Mouse (Mus musculus): ENCODE results near the gene Dnaja4. TPM values are rescaled to one million over a fixed set of nuclear protein-coding genes. Genes with fewer than 3 reads are reported as not detected.
"Not testable (repeated sequence)": the region's sequence is repeated elsewhere in the genome, so short reads cannot be mapped to it uniquely, and the experiment has no call there.

Dnaja4 gene
- polyA plus RNA-seq, 1 experiment from 2014 or later = 10.2 TPM

DNA sequence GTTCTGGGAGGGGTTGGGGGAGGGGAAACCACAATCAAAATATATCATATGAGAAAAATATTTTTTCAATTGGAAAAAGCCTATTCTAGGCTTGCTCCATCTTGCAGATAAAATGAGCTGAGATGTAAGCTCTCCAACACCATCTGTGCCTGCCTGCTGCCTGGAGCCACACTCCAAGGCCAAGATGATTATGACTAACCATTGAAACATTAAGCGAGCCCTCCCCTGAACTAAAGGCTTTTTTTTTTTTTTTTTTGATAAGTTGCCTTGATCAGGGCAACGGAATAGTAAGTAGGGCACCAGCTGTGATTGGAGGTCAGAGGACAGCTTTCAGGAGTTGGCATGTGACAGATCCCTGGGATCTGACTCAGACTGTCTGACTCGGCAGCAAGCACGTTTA, 30.2 kb upstream of the Dnaja4 start:
- H3K4me3 ChIP-seq (replicated peaks; ENCODE audit: low read length) = no peak overlapping the region
- H3K9me3 ChIP-seq (ENCODE audit: control insufficient read depth, low read length) = no peaks in the 10 kb centered on the region
- no peak overlapping the region for H3K9ac ChIP-seq
- H3K4me1 ChIP-seq (replicated peaks; ENCODE audit: control insufficient read depth, insufficient read depth, low read length) = no peaks in the 10 kb centered on the region
- no peak overlapping the region for H3K4me2 ChIP-seq (replicated peaks)
- DNase-seq (ENCODE audit: low spot score) (no peak), ATAC-seq (ENCODE audit: low FRiP score) (no peak)
- WGBS = 52% methylated on average over 4 of the region's 4 CpGs
- no peaks in the 10 kb centered on the region for H3K36me3 ChIP-seq (replicated peaks; ENCODE audit: control insufficient read depth, insufficient read depth)
- H3K27me3 ChIP-seq (ENCODE audit: control insufficient read depth, insufficient read depth, low read length) = no peaks in the 10 kb centered on the region
- no peak overlapping the region for H3K27ac ChIP-seq

DNA sequence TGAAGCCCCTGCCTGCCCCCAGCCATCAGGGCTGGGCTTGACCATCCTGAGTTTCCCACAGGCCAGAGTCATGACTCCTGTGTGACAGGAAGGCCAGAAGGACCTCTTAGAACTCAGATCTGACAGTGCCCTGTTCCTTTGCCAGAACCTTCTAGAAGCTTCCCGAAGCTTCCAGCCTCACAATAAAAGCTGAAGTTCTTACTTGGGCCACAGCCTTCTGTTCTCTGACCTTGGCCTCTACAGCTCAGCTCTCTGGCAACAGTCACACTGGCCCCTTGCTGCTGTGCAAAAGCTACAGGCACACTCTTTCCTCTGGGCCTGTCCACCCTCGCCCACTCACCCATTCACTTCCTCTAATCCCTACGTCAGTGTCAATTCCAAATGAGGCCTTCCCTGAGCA, 26.7 kb upstream of the Dnaja4 start:
- WGBS = 83% methylated on average over 3 of the region's 3 CpGs
- Histone ChIP-seq H3K4me1 (replicated peaks; ENCODE audit: control insufficient read depth, insufficient read depth, low read length) (no peaks in the 10 kb centered on the region), H3K4me3 (replicated peaks; ENCODE audit: low read length) (no peak overlapping the region), H3K36me3 (replicated peaks; ENCODE audit: control insufficient read depth, insufficient read depth) (no peaks in the 10 kb centered on the region), H3K27ac (no peak overlapping the region), H3K9me3 (ENCODE audit: control insufficient read depth, low read length) (no peaks in the 10 kb centered on the region), H3K27me3 (ENCODE audit: control insufficient read depth, insufficient read depth, low read length) (no peaks in the 10 kb centered on the region), H3K9ac (no peak overlapping the region), H3K4me2 (replicated peaks) (no peak overlapping the region)
- DNase-seq (ENCODE audit: low spot score) (no peak), ATAC-seq (ENCODE audit: low FRiP score) (no peak)

DNA sequence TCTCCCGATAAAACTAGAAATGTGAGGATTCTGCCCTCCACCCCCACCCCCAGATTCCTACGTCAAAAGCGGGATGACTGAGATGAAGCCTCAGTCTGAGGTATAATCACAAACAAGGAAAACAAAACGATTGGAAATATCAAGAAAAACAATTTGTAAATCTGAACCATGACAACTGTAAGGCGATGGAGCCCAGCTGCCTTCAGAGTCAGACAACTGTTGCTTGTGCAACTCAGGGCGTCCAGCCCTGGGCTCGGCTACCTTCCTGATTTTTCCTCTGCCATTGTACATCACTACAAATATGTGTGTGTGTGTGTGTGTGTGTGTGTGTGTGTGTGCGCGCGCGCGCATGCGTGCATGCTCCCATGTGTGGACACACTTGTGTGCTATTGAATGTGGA, 24.8 kb upstream of the Dnaja4 start:
- no peak overlapping the region for H3K9ac ChIP-seq
- H3K4me1 ChIP-seq (replicated peaks; ENCODE audit: control insufficient read depth, insufficient read depth, low read length) = no peaks in the 10 kb centered on the region
- ATAC-seq (ENCODE audit: low FRiP score) = no peak
- WGBS = 88% methylated on average over 13 of the region's 13 CpGs
- no peak overlapping the region for H3K4me2 ChIP-seq (replicated peaks)
- no peak for DNase-seq (ENCODE audit: low spot score)
- no peak overlapping the region for H3K4me3 ChIP-seq (replicated peaks; ENCODE audit: low read length)
- no peak overlapping the region for H3K27ac ChIP-seq
- no peaks in the 10 kb centered on the region for H3K36me3 ChIP-seq (replicated peaks; ENCODE audit: control insufficient read depth, insufficient read depth)
- no peaks in the 10 kb centered on the region for H3K9me3 ChIP-seq (ENCODE audit: control insufficient read depth, low read length)
- no peaks in the 10 kb centered on the region for H3K27me3 ChIP-seq (ENCODE audit: control insufficient read depth, insufficient read depth, low read length)

DNA sequence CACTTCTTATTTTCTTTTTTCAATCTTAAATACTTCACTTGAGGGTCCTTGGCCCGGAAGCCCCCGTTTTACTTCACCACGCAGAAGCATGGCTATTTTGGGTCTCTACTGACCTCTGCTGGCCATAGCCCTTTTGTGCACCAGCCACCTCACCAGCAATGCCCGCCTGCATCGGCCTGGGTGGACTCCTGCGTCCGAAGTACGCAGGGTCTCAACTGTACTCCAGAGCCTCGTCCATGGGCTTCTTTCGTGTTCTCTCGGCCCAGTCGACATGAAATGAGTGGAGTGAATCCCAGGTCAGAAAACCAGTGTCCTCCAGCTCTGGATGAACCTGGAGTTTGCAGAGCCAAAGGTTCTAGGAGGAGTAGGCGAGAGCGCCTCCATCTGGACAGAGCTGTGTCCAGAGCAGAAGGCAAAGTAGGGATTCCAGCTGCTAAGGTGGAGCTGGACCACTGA, 22.1 kb upstream of the Dnaja4 start:
- ATAC-seq (ENCODE audit: low FRiP score) (no peak; the same call in 1 of the 2 replicates), DNase-seq (ENCODE audit: low spot score) (peak; percentile 87)
- H3K36me3 ChIP-seq (replicated peaks; ENCODE audit: control insufficient read depth, insufficient read depth) = no peaks in the 10 kb centered on the region
- H3K9ac ChIP-seq = no peak overlapping the region
- H3K4me1 ChIP-seq (replicated peaks; ENCODE audit: control insufficient read depth, insufficient read depth, low read length) = no peaks in the 10 kb centered on the region
- 2% methylated on average over 14 of the region's 14 CpGs for WGBS
- no peaks in the 10 kb centered on the region for H3K9me3 ChIP-seq (ENCODE audit: control insufficient read depth, low read length)
- peak overlapping the region; percentile 56 for H3K4me2 ChIP-seq (replicated peaks)
- H3K4me3 ChIP-seq (replicated peaks; ENCODE audit: low read length) = 0 out of 2 replicates have a peak overlapping the region, but pooled peaks have one; percentile 20
- no peak overlapping the region for H3K27ac ChIP-seq
- no peaks in the 10 kb centered on the region for H3K27me3 ChIP-seq (ENCODE audit: control insufficient read depth, insufficient read depth, low read length)

DNA sequence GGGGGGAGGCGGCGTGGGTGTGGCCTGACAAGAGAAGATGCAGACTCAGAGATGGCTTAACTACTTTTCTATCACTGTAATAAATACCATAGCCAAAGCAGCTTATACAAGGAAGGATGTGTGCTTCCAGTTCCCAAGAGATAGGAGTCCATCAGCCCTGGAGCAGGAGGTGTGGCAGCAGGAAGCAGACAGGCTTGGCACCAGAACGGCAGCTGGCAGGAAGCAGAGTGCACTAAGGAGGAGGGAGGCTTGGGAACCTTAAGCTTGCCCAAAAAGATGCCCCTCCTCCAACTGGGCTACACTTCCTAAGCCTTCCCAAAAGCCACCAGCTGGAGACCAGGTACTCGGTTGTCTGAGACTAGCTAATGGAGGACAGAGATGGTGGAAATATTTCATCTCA, 15.8 kb upstream of the Dnaja4 start:
- Histone ChIP-seq H3K9ac (no peak overlapping the region), H3K4me1 (replicated peaks; ENCODE audit: control insufficient read depth, insufficient read depth, low read length) (no peaks in the 10 kb centered on the region), H3K27ac (no peak overlapping the region), H3K27me3 (ENCODE audit: control insufficient read depth, insufficient read depth, low read length) (no peaks in the 10 kb centered on the region), H3K4me2 (replicated peaks) (no peak overlapping the region), H3K4me3 (replicated peaks; ENCODE audit: low read length) (no peak overlapping the region), H3K9me3 (ENCODE audit: control insufficient read depth, low read length) (no peaks in the 10 kb centered on the region), H3K36me3 (replicated peaks; ENCODE audit: control insufficient read depth, insufficient read depth) (no peaks in the 10 kb centered on the region)
- WGBS = 77% methylated on average over 4 of the region's 4 CpGs
- no peak for DNase-seq (ENCODE audit: low spot score)
- no peak for ATAC-seq (ENCODE audit: low FRiP score)

DNA sequence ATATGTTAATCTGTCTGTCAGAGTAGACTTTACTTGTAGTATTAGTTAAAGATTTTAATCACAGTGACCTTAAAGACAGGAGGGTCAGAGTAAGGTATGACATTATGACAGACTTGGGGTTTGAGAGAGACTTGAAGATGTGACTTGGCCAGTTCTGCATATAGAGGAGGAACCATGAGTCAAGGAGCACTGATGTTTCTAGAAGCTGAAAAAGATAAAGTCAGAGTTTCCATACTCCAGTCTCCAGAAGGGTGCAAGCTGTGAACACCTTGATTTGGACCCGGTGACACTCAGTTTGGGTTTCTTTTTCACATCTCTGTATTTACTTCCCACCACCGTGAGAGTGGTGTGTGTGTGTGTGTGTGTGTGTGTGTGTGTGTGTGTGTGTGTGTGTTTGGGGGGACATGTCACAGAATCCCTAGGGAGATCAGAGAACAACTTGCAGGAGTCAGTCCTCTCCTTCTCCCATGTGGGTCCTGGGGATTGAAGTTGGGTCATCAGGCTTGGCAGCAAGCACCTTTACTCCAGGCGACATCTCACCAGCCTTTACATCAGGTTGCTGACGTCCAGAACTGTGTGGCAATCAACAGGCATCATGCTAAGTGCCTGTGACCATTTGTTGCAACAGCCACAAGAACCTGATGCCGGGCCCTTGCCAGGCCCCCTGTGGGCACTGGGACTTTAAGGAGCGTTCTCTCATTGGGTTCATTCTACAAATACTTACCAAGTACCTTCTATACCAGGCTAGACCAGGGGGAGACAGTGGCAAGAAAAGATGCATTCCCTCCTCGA, 14.7 kb upstream of the Dnaja4 start:
- no peaks in the 10 kb centered on the region for H3K27me3 ChIP-seq (ENCODE audit: control insufficient read depth, insufficient read depth, low read length)
- 82% methylated on average over 7 of the region's 7 CpGs for WGBS
- DNase-seq (ENCODE audit: low spot score) (no peak), ATAC-seq (ENCODE audit: low FRiP score) (no peak)
- 0 out of 2 replicates have a peak, but pooled peaks cover under 1% of the 10 kb centered on the region for H3K4me1 ChIP-seq (replicated peaks; ENCODE audit: control insufficient read depth, insufficient read depth, low read length)
- no peak overlapping the region for H3K4me3 ChIP-seq (replicated peaks; ENCODE audit: low read length)
- no peaks in the 10 kb centered on the region for H3K36me3 ChIP-seq (replicated peaks; ENCODE audit: control insufficient read depth, insufficient read depth)
- no peaks in the 10 kb centered on the region for H3K9me3 ChIP-seq (ENCODE audit: control insufficient read depth, low read length)
- no peak overlapping the region for H3K27ac ChIP-seq
- H3K9ac ChIP-seq = no peak overlapping the region
- H3K4me2 ChIP-seq (replicated peaks) = no peak overlapping the region

DNA sequence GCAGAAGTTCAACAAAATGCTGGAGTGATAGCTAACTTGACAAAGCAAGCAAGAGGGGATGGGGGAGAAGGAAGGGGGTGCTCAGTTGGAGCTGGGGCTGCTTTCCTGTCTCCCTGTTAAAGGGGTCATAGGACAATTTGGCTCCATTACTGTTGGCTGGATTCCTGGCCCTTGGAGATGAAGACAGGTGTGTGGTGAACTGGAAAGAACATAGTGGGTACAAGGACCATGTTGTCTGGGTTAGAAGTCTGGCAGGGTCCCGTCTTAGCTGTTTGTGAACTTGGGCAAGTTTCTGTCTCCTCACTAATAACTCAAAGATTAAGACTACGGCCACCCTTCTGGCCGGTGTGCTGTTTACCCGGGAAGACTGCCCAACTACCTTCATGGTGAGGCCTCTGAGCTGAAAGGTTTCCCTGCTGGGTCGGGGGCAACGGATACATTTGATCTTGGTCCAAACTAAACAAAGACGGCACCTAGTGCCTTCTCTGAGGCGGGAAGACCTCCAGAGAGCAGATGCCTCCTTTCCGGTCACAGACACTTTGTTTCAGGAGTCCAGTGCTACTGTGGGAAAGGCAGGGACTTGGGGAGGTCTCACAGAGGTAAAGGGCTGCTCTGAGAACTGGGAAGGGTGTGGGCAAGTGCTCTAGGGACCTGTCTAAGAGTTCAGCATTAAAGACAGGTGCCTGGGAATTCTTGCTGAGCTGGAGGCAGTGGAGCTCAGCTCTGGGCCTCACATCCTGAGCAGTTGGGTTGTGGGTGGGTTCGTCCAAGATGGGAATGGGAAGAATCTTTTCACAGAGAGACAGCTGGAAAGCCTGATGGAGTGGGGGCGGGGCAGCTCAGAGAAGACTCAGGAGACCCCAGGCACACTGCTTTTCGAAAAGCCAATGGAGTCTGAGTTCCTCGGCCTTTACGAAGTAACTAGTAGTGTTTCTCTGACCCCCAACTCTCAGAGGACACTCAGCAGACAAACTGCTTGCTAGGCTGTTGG, 11.1 kb upstream of the Dnaja4 start:
- 63% methylated on average over 14 of the region's 14 CpGs for WGBS

DNA sequence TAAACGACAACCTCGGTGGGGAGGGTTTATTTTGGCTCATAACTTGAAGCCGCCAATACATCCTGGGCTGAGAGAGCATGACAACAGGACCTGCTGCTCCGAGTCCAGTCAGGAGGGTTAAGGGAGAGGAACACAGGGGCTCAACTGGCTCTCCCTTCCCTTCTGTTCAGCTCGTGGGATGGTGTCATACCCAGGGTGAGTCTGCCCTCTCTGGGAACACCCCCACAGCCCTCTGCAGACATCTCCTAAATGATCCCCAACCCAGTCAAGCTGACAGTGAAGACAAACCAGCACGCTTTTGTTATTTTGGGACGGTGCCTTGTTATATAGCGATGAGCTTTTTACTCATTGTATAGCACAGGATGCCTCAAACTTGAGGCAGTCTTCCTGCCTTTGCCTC, 9.2 kb upstream of the Dnaja4 start:
- H3K27ac ChIP-seq = no peak overlapping the region
- no peak overlapping the region for H3K4me3 ChIP-seq (replicated peaks; ENCODE audit: low read length)
- DNase-seq (ENCODE audit: low spot score) = no peak
- no peaks in the 10 kb centered on the region for H3K9me3 ChIP-seq (ENCODE audit: control insufficient read depth, low read length)
- no peaks in the 10 kb centered on the region for H3K36me3 ChIP-seq (replicated peaks; ENCODE audit: control insufficient read depth, insufficient read depth)
- no peak overlapping the region for H3K9ac ChIP-seq
- WGBS = 75% methylated on average over 8 of the region's 8 CpGs
- no peak overlapping the region for H3K4me2 ChIP-seq (replicated peaks)
- H3K27me3 ChIP-seq (ENCODE audit: control insufficient read depth, insufficient read depth, low read length) = 0 out of 2 replicates have a peak, but pooled peaks cover 3% of the 10 kb centered on the region
- peaks cover 11% of the 10 kb centered on the region; the same call in 1 of the 2 replicates for H3K4me1 ChIP-seq (replicated peaks; ENCODE audit: control insufficient read depth, insufficient read depth, low read length)
- no peak for ATAC-seq (ENCODE audit: low FRiP score)

More for the DNA sequence above, 11.1 kb upstream of the Dnaja4 start:
- ATAC-seq (ENCODE audit: low FRiP score) (no peak), DNase-seq (ENCODE audit: low spot score) (no peak)
- Histone ChIP-seq H3K27ac (no peak overlapping the region), H3K4me1 (replicated peaks; ENCODE audit: control insufficient read depth, insufficient read depth, low read length) (peaks cover 11% of the 10 kb centered on the region; the same call in 1 of the 2 replicates), H3K9me3 (ENCODE audit: control insufficient read depth, low read length) (no peaks in the 10 kb centered on the region), H3K4me3 (replicated peaks; ENCODE audit: low read length) (no peak overlapping the region), H3K4me2 (replicated peaks) (no peak overlapping the region), H3K27me3 (ENCODE audit: control insufficient read depth, insufficient read depth, low read length) (0 out of 2 replicates have a peak, but pooled peaks cover 3% of the 10 kb centered on the region), H3K36me3 (replicated peaks; ENCODE audit: control insufficient read depth, insufficient read depth) (no peaks in the 10 kb centered on the region), H3K9ac (no peak overlapping the region)

DNA sequence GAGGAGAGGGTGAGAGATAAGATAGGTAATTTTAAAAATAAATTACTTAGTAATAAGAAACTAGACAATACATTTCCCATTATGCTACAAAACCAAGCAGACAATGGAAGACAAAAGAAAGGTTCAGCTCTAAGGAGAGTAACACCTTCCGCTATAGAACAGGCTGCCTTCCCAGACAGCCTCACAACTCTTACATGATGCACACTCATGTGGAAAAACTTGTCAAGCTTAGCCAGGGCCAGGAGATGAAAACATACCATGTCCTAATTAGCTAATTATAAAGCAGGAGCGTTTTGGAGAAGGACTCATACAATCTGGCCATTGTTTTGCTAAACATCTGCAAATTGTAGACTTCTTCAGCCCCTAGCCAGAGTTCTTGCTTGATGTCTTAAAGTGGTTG, 8.0 kb upstream of the Dnaja4 start:
- WGBS = 71% methylated on average over 2 of the region's 2 CpGs
- H3K36me3 ChIP-seq (replicated peaks; ENCODE audit: control insufficient read depth, insufficient read depth) = not testable (repeated sequence)

More for the DNA sequence above, 8.0 kb upstream of the Dnaja4 start:
- ATAC-seq (ENCODE audit: low FRiP score); H3K4me2 ChIP-seq (replicated peaks); DNase-seq (ENCODE audit: low spot score); H3K9ac ChIP-seq; H3K9me3 ChIP-seq (ENCODE audit: control insufficient read depth, low read length); H3K27ac ChIP-seq; H3K27me3 ChIP-seq (ENCODE audit: control insufficient read depth, insufficient read depth, low read length); H3K4me3 ChIP-seq (replicated peaks; ENCODE audit: low read length): not testable (repeated sequence)
- peaks cover 11% of the 10 kb centered on the region; the same call in 1 of the 2 replicates for H3K4me1 ChIP-seq (replicated peaks; ENCODE audit: control insufficient read depth, insufficient read depth, low read length)

Data from hindbrain, embryonic 14.5 days (tissue).